Mouse (Mus musculus): ENCODE results near the gene Plagl2.
"Not testable (repeated sequence)": the region's sequence is repeated elsewhere in the genome, so short reads cannot be mapped to it uniquely, and the experiment has no call there.

- not testable (repeated sequence) for TF ChIP-seq MXI1 (IDR thresholded peaks at IDR 0.05; ENCODE audit: low read depth, low read length); CHD2 (IDR thresholded peaks at IDR 0.05; ENCODE audit: low read length); TBP (conservative IDR thresholded peaks at IDR 0.05; ENCODE audit: low read depth, low read length); POLR2AphosphoS2 (IDR thresholded peaks at IDR 0.05; ENCODE audit: low read depth, low read length); POLR2A (IDR thresholded peaks at IDR 0.05; ENCODE audit: low read depth, low read length); ZMIZ1 (IDR thresholded peaks at IDR 0.05; ENCODE audit: low read depth, low read length); EP300 (IDR thresholded peaks at IDR 0.05; ENCODE audit: low read length); TCF12 (IDR thresholded peaks at IDR 0.05; ENCODE audit: low read depth, low read length); ZC3H11A (IDR thresholded peaks at IDR 0.05; ENCODE audit: low read depth, low read length); USF1 (IDR thresholded peaks at IDR 0.05; ENCODE audit: low read depth, low read length); JUND (conservative IDR thresholded peaks at IDR 0.05; ENCODE audit: low read depth, low read length)
- peak in 1 of 2 experiments; percentile 8; a peak in 2 of 4 replicates for TF ChIP-seq CTCF (conservative IDR thresholded peaks at IDR 0.05 in 1 of 2, IDR thresholded peaks at IDR 0.05 in 1 of 2; ENCODE audit: low read depth in 2 of 2, low read length in 2 of 2)
These were observed 35.6 kb upstream of the Plagl2 start for GRCm38 (mm10) chr2:153276846-153277245.
